Mouse (Mus musculus) olfactory bulb, adult 2 months (tissue): ENCODE data around the gene Lsamp.

ENCODE experiments used
- CTCF ChIP-seq: fragments of 200-500 bp; IDR thresholded peaks from 2 replicates; pipeline ENCODE4 v1.5.1; 2012; ENCODE audit warnings: low read depth, mild to moderate bottlenecking, low read length, moderate library complexity; ENCODE audit not compliant: insufficient read depth
- POLR2A ChIP-seq: fragments of 200-500 bp; IDR thresholded peaks from 2 replicates; pipeline ENCODE4 v1.6.1; 2012; ENCODE audit warnings: mild to moderate bottlenecking, low read depth, low read length, moderate library complexity; ENCODE audit not compliant: insufficient read depth

DNA sequence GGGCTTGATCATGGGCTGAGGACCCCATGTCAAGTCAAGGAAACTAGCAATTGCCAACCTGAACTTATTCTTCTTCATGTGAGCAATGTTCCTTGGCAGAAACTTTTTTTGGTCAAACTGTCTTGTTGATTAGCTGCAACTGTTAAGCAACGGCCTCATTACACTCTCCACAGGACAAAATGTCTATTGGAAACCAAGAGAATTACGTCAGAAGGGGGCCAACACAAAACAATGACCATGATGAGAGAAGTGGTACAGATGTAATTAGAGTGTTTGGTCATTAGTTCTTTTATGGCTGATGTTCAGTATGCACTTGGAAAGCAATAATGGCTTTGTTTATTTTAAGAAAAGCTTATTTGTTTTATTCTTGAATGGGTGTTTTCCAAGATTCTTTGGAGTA is 989.9 kb downstream of the Lsamp start:
- no peak for TF ChIP-seq POLR2A
- TF ChIP-seq CTCF = no peak
